Mouse (Mus musculus) right cerebral cortex, adult 18-20 months (tissue): ENCODE measurements around the gene Ksr2.
A peak's percentile ranks its signal among the peaks of the same experiment; 100 is the strongest.

Experiments
- DNase-seq: peaks from one replicate; pipeline ENCODE4 v3.0.0; 2022; ENCODE audit warnings: mixed read lengths

Ksr2 gene

GRCm38 (mm10) chr5:117628351-117628750 lies 214.6 kb downstream of the Ksr2 start:
- DNase-seq: peak; percentile 63

GRCm38 (mm10) chr5:117629570-117629969 lies 215.8 kb downstream of the Ksr2 start:
- DNase-seq: no peak

DNA sequence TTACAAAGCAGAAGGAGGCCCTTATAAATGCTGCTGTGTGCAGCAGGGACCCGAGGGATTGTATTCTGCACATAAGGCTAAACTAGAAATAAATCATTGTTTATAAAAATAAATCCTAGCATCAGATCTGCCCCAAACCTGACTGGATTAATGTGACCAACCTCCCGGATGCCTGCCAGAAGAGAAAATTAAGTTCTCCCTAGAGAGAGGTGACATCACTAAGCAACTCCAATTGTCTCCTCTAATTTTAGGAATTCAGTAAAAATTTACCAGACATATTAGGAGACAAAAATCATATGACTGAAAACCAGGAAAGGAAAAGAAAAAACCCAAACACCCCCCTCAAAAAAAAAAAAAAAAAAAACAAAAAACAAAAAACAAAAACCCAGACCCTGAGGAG lies 221.4 kb downstream of the Ksr2 start:
- no peak for DNase-seq

DNA sequence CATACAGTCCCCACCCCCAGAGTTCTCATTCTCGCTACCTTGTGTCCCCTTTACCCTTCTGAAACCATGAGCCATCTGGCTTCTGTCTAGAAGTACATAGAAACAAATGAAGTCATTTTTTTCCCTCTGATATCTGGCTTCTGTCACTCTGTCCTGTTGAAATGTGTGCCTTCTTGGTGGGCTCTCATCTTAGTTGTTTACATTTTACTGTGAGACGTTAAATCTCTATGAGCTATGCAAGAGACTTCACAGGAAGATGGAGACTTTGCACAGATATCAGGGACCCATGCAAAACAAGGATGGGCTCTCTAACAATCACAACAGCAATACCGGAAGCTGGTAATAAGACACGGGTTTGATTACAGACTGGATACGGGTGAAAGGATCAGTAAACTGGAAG lies 222.0 kb downstream of the Ksr2 start:
- DNase-seq: no peak

- no peak for DNase-seq
Measured at GRCm38 (mm10) chr5:117641585-117641984, 227.8 kb downstream of the Ksr2 start.

DNA sequence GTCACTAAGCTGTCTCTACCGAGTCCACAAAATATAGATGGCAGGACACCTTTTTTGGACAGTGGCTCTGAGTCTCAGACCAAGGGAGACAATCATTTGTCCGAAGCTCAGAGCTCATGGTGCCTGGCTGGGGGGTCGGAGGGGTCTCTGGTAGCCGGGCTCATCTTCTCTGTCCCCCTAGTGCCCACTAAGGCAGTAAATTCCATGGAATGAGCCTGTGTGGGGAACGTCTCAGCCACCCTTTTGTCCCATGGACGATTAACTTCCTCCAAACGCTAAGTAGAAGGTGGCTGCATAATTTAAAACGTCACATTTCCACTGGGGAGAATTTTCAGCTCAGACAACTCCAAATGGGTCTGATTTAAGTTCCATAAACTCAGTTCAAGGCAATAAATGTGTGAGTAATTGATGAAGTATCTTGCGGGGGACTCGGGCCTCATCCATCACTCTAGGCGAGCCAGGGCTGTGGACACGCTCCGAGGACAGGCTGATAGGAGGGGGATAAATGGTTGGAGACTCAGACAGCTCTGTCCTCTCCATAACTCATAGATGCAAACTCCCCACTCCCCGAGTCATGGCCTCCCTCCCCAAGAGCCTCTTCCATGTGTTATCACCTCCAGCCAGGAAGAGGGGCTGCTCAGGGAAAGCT lies 237.6 kb downstream of the Ksr2 start:
- DNase-seq: no peak

DNA sequence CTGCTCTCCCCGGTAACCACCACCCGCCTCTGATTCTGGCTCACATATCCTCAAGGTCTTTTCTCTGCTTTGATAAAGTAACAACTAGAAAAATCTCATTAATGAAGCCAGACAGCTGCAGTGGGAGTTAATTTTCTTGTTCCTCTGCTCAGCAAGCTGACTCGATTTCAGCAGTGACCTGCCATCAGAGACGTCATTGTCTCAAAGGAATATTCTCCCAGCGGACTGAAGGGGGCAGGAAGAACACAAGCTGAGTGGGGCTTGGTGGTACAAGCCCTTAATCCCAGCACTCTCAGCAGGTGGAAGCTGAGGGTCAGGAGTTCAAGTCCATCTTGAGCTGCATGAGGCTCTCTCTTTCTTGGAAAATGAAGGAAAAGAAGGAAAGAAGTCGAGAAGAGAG lies 244.8 kb downstream of the Ksr2 start:
- DNase-seq: no peak

DNA sequence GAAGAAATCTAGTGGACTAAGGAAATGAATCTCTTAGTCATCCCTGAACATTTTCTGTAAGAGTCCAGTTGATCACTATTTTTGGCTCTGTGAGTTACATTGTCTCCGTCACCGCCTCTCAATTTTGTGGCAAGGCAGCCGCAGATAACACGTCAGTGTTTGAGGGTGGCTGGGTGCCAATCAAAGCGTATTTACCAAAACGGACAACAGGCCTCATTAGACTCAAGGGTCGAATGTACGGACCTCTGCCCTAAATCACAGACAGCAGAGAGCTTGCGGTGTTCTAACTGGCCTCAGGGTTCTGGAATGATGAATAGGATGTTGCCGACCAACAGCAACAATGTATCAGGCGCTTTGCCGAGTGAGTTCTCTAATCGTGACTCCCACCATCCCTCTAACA lies 245.8 kb downstream of the Ksr2 start:
- no peak for DNase-seq

- DNase-seq: no peak
Measured at GRCm38 (mm10) chr5:117665181-117665580, 251.4 kb downstream of the Ksr2 start.

DNA sequence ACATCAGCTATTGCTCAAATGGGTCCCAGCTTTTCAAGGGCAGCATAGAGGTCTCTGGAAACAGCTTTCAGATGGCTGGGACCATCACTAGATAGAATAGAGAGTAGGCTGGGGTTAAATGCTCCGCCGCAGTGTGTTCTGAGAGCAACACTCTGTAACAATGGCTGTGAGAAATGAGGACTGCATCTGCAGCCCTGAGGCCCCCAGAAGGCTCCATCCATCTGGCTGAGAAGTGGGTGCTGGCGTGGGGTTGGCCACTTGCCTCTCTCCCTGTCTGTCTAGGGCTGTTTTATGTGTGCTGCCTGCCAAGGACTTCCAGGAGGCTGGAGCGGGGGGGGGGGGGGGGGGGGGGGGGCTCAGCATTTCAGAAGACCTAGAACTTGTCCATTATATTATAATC lies 253.5 kb downstream of the Ksr2 start:
- no peak for DNase-seq

DNA sequence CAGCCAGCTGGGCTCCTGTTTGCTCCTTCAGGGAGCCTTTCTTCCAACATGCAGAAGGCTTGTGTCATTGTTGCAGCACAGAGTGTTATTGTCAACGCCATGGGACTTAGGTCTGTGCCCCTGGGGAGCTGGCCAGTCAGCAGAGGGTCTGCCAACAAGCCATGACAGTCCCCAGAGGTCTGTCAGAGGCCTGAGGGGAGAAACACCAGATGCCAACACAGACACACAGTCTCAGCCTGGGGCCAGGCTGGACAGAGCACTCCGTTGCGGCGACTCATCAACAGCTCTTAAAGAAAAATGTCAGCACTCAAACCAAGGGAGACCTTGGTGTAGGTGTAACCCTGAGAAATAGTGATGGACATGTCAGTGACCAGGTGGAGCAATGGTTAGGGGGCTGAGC lies 255.5 kb downstream of the Ksr2 start:
- DNase-seq: no peak

DNA sequence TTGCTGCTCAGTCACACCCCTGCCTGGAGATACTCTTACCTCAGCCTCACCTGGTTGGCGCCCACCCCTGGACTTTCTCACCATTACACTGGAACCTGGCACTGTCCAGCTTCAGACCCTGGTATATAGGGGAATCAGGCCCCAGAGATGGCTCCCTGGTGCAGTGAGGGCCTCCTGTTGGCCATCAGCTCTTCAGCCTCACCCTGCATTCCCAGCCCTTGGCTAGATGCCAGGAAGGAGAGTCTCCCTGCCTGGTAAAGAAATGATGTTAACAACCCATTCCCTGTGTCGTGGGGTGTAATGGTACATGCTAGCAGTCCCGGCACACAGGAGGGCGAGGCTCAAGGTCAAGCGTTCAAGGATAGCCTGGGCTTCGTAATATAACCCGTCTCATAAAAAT lies 256.0 kb downstream of the Ksr2 start:
- DNase-seq: no peak

GRCm38 (mm10) chr5:117671362-117671761 lies 257.6 kb downstream of the Ksr2 start:
- DNase-seq: no peak

DNA sequence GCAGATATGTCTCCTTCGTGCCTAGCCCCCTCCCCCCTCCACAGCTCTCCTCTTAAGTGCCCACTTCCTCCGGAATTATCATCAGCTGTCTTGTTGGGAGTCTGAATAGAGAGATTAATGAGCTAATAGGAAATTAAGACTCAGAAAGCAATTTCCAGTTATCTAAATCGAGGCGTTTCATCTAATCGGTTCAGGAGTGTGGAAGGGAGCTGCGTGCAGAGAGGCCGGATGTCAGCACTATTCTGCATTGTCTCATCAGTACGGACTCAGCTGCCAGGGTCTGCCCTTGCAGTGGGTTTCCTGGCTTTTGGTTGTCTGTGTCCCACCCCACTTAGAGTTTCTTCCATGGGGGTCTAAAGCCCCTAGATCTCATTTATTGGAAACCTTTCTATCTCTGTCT lies 262.0 kb downstream of the Ksr2 start:
- DNase-seq: no peak

- no peak for DNase-seq
Measured at GRCm38 (mm10) chr5:117677231-117677630, 263.4 kb downstream of the Ksr2 start.

GRCm38 (mm10) chr5:117678371-117678770 lies 264.6 kb downstream of the Ksr2 start:
- DNase-seq: no peak

- DNase-seq: no peak
Measured at GRCm38 (mm10) chr5:117682226-117682625, 268.4 kb downstream of the Ksr2 start.

- DNase-seq: no peak
Measured at GRCm38 (mm10) chr5:117684491-117684890, 270.7 kb downstream of the Ksr2 start.

DNA sequence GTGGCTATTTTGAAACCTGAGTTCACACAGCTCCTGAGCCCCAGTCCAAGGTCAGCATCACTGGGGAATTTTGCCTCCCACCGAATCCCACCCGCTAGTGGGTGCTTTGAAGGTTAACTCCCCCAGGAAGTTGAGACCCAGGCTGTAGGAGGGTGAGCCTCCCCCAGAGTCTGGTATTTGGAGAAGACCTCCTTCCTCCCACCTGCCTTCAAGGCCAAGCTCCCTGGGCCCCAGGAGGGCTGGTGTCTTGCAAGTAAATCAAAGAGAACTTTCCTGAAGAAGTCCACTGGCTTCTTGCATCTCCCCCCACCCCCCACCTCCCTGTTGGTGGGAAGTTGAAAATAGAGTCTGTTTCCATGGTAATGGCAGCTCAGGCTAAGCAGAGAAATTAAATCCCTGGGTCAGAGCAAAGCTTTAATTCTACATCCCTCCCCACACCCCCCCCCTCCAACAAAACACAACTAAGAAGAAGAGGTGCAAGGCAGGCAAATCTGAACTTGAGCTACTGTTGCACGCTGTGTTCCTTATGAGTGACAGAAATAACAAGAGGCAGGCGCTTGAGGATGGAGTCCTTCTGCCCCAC lies 274.1 kb downstream of the Ksr2 start:
- no peak for DNase-seq

DNA sequence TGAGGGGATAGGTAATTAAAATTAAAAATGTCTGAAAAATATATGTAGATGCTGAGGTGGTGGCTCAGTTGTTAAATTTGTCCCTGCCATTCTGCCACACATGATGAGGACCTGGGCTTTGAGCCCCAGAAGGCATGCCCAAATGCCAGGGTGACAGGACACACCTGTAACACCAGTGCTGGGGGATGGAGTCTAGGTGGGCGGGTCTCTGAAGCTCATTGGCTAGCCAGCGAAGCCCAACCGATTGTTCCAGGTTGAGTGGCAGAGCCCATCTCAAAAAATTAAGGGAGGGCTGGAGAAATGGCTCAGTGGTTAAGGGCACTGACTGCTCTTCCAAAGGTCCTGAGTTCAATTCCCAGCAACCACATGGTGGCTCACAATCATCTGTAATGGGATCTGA lies 274.9 kb downstream of the Ksr2 start:
- DNase-seq: no peak

GRCm38 (mm10) chr5:117689840-117690239 lies 276.0 kb downstream of the Ksr2 start:
- DNase-seq: no peak

DNA sequence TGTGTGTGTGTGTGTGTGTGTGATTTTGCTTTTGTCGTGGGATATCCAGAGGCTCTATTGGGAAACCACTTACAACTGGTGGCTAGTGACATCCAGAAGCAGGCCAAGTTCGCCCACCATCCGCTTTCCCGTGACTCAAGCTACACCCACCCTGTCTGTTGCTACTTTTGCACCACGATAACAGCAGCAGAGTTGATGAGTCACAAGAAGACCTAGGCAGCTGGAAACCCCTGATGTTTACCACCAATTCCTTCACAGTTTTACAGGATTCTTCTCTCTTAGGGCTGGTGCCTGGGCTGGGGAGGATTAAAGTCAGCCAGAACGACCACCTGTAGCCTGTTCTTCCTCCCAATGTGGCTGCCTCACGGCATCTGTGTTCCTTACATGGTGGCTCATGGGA lies 277.5 kb downstream of the Ksr2 start:
- DNase-seq: peak; percentile 87

DNA sequence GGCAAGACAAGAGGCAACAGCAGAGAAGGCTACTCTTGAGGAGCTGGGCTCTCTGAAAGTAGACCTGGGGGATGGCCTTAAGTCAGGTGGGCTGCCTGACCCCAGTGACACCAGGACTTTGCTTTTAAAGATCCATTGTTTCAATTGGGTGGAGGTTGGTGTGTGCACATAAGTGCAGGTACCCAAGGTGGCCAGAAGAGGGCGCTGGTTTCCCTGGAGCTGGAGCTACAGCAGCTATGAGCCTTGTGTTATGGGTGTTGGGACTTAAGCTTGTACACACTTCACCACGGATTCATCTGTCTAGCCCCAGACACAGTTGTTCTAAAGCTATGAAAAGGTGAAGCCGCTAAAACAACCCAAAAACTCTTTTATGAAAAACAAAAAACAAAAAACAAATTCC lies 279.8 kb downstream of the Ksr2 start:
- no peak for DNase-seq

- DNase-seq: peak; percentile 28
Measured at GRCm38 (mm10) chr5:117694632-117695031, 280.8 kb downstream of the Ksr2 start.

GRCm38 (mm10) chr5:117696366-117696765 lies 282.6 kb downstream of the Ksr2 start:
- DNase-seq: no peak
